Mouse (Mus musculus): ENCODE data around the gene Cln3. TPM values are rescaled to one million over a fixed set of nuclear protein-coding genes. Genes with fewer than 3 reads are reported as not detected.
A peak's percentile ranks its signal among the peaks of the same experiment; 100 is the strongest.

Gene Cln3
- total RNA-seq (2015): 33.0 and 36.3 TPM in 2 replicates
- 9.2 and 19.9 TPM in 2 replicates for total RNA-seq (2017)

- ATAC-seq (replicated peaks; ENCODE audit: poor library complexity): no peak
Measured at GRCm38 (mm10) chr7:126585717-126586116, at the start of gene Cln3. TSS of gene Cln3 (minus strand) at chr7:126585817.

DNA sequence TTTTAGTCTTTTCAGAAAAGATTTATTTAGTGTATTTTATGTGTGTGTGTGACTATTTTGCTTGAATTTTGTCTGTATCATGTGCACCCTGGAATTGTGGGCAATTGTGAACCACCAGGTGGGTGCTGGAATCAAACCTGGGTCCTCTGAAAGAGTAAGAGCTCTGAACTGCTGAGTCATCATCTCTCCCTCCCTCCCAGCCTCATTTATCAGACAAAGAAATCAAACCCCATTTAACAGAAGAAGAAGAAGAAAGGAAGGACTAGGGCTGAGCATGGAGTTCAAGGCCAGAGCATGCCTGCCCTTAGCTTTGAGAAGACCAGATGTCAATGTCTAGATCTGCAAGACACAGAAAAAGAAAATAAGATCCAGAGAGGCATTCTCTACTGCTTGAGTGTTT, 49.8 kb upstream of the Cln3 start:
- ATAC-seq (replicated peaks; ENCODE audit: poor library complexity): no peak

GRCm38 (mm10) chr7:126632478-126632877, 46.9 kb upstream of the Cln3 start:
- ATAC-seq (replicated peaks; ENCODE audit: poor library complexity): peak; percentile 61

GRCm38 (mm10) chr7:126630824-126631518, 45.4 kb upstream of the Cln3 start, which contains the start of gene Nupr1:
TSS of gene Nupr1 (minus strand) at chr7:126630861.
- no peak for ATAC-seq (replicated peaks; ENCODE audit: poor library complexity)

GRCm38 (mm10) chr7:126629915-126630314, 44.3 kb upstream of the Cln3 start:
- no peak for ATAC-seq (replicated peaks; ENCODE audit: poor library complexity)

DNA sequence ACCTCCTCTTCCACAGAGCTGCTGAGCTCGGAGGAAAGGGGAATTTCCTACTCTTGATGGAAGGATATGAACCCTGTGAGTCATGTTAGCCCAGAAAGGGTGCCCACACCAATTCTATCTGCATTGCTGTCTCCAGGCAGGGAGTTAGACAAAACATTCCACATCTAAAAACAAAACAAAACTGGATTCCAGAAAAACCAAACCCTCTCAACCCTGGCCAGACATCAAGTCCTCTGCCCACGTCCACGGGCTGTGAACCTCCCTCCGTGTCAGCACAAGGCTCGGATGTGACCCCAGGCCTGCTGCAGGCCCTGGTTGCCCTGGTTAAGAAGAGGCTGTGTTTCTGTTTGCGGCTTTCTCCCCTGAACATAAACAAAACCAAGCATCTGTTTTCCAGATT, 42.5 kb upstream of the Cln3 start:
- no peak for ATAC-seq (replicated peaks; ENCODE audit: poor library complexity)

DNA sequence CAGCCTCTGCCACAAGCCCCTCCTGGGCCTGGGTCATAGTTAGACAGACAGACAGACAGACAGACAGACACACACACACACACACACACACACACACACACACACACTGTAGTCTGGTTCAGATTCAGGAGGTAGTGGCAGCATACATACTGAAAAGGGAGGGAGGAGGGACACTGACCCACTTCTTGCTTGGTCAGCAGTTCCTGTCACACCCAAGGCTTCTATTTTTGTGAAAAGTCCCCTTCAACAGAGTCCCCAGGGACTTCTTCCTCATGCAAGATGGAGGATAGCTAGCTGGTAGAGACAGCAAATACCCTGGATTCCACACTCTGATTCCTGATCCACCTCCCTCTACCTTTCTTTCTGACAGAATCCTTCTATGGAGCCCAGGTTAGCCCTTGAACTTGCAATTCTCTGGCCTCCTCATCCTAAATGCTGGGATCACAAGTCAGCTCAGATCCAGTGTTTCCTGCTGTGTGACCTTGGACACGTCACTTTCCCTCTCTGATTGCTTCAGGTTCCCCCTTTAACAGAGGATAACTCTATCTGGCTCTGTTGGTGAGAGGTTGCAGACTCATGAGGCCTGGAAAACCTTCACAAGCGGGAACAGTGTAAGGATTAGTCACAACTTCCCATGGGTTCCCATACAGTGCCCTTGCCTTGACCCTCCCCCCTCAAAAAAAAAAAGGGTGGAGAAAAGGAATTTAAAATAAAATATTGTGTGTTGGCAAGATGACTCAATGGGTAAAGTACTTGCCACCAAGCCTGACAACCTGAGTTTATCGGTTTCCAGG, 40.4 kb upstream of the Cln3 start:
- no peak for ATAC-seq (replicated peaks; ENCODE audit: poor library complexity)

GRCm38 (mm10) chr7:126625369-126625768, 39.8 kb upstream of the Cln3 start:
- peak; percentile 55 for ATAC-seq (replicated peaks; ENCODE audit: poor library complexity)

GRCm38 (mm10) chr7:126624774-126625173, 39.2 kb upstream of the Cln3 start:
- ATAC-seq (replicated peaks; ENCODE audit: poor library complexity): no peak

GRCm38 (mm10) chr7:126623381-126623780, 37.8 kb upstream of the Cln3 start:
- ATAC-seq (replicated peaks; ENCODE audit: poor library complexity): peak; percentile 45; the same call in 1 of the 2 replicates

GRCm38 (mm10) chr7:126621452-126622359, 36.1 kb upstream of the Cln3 start:
- peak; percentile 81 for ATAC-seq (replicated peaks; ENCODE audit: poor library complexity)

GRCm38 (mm10) chr7:126619559-126620275, 34.1 kb upstream of the Cln3 start:
- ATAC-seq (replicated peaks; ENCODE audit: poor library complexity): no peak

DNA sequence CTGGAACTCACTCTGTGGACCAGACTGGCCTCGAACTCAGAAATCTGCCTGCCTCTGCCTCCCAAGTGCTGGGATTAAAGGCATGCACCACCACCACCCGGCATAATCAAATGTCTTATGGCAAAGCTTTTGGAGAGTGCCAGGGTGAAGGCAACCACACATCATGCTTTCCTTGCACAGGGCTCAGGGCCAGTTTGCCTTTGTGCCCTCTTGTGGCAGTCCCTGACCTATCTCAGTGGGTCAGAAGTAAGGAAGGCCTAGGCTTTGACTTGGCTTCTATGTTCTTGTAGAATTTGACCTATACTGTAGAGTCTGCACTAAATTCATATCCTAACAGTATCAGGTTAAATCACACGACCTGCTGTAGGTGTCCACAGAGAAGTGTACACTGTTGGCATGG, 31.1 kb upstream of the Cln3 start:
- peak; percentile 45; the same call in 1 of the 2 replicates for ATAC-seq (replicated peaks; ENCODE audit: poor library complexity)

GRCm38 (mm10) chr7:126612736-126613135, 27.1 kb upstream of the Cln3 start:
- ATAC-seq (replicated peaks; ENCODE audit: poor library complexity): no peak

- ATAC-seq (replicated peaks; ENCODE audit: poor library complexity): no peak
Measured at GRCm38 (mm10) chr7:126607796-126608195, 22.2 kb upstream of the Cln3 start.

DNA sequence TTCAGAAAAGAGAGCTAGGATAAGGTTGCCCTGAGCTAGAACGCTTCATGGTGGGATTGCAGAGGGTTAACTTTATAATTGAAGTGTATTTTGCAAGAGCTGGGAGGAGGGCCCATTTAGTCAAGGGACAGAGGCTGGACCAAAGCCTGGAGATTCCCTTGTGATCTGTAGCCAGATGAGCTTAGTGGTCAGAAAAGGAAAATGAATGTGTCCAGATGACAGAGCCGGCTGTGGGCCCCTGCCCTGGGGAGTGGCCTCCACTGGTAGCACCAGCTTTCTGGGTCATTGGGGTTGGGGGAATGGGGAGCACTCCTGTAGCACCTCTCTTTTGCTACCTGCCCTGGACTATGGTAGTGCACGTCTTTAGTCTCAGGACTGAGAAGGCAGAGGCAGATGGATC, 21.4 kb upstream of the Cln3 start:
- ATAC-seq (replicated peaks; ENCODE audit: poor library complexity): no peak

GRCm38 (mm10) chr7:126606611-126607010, 21.0 kb upstream of the Cln3 start:
- ATAC-seq (replicated peaks; ENCODE audit: poor library complexity): peak; percentile 55

DNA sequence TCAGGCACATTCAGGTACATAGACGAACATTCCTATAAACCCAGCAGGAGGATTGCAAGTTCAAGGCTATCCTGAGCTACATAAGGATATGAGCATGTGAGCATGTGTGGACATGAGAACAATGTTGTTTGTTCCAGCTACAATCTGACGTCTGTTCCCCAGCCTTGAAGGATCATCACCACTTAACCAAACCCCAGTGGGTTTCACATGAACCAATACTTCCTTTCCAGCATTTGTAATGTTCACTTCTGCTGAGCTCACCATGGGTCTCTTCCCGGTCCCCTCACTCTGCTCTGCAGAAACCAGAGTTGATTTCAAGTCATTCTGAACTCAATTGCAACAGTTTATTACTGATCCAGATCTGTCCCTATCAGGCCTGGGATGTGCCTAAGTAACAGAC, 17.0 kb upstream of the Cln3 start:
- peak; percentile 51 for ATAC-seq (replicated peaks; ENCODE audit: poor library complexity)

- ATAC-seq (replicated peaks; ENCODE audit: poor library complexity): peak; percentile 33; the same call in 1 of the 2 replicates
Measured at GRCm38 (mm10) chr7:126601896-126602295, 16.3 kb upstream of the Cln3 start.

DNA sequence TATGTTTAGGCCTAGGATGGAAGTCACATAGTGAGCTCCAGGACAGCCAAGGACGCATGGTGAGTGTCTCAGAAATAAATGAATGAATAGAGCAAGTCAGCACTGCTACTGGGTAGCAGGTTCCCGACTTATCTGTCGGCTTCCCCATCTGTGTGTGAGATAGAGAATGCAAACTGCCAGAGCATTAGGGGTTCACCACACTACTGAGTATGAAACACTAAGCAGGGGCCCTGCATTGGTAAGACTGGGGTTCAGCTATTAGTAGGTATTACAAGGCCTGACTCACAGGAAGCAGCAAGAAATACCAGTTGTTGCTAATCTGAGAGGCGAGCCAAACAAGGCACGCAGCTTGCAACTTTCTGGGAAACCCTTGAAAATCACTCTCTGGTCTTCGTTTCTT, 13.3 kb upstream of the Cln3 start:
- no peak for ATAC-seq (replicated peaks; ENCODE audit: poor library complexity)
